Mouse (Mus musculus) C2C12 (cell line): ENCODE results near the gene Ubac2. TPM values are rescaled to one million over a fixed set of nuclear protein-coding genes. Genes with fewer than 3 reads are reported as not detected.
A peak's percentile ranks its signal among the peaks of the same experiment; 100 is the strongest.
"Not testable (repeated sequence)": the region's sequence is repeated elsewhere in the genome, so short reads cannot be mapped to it uniquely, and the experiment has no call there.

Experiments
- H3K27me3 ChIP-seq: one replicate; pipeline ENCODE4 v1.6.1; 2011; ENCODE audit not compliant: control insufficient read depth, insufficient read depth, insufficient read length
- H3K36me3 ChIP-seq: one replicate; pipeline ENCODE4 v1.6.1; 2011; ENCODE audit not compliant: control insufficient read depth, insufficient read depth
- H3K4me3 ChIP-seq: one replicate; pipeline ENCODE4 v1.5.1; 2011; ENCODE audit warnings: mild to moderate bottlenecking, control low read depth; ENCODE audit not compliant: poor library complexity, insufficient read depth, severe bottlenecking
- H3K79me2 ChIP-seq: one replicate; pipeline ENCODE4 v1.6.1; 2011; ENCODE audit not compliant: control insufficient read depth, insufficient read depth
- H3K79me3 ChIP-seq: one replicate; pipeline ENCODE4 v1.6.1; 2011; ENCODE audit warnings: low read depth, control low read depth
- H3ac ChIP-seq: one replicate; pipeline ENCODE3; 2011; ENCODE audit warnings: low read depth; ENCODE audit not compliant: control insufficient read depth, insufficient read length
- CEBPB ChIP-seq: IDR thresholded peaks from one replicate; pipeline ENCODE4 v1.6.1; 2011; ENCODE audit warnings: low read depth, mild to moderate bottlenecking, control low read depth, moderate library complexity
- CTCF ChIP-seq: IDR thresholded peaks from one replicate; pipeline ENCODE4 v1.5.1; 2011; ENCODE audit not compliant: control insufficient read depth, insufficient read depth, insufficient read length
- FOSL1 ChIP-seq: IDR thresholded peaks from one replicate; pipeline ENCODE4 v1.8.0; 2011; ENCODE audit warnings: mild to moderate bottlenecking, low read length; ENCODE audit not compliant: poor library complexity, insufficient read depth, severe bottlenecking
- MAX ChIP-seq: IDR thresholded peaks from one replicate; pipeline ENCODE4 v1.6.1; 2011; ENCODE audit warnings: mild to moderate bottlenecking, control low read depth
- MYOD1 ChIP-seq: IDR thresholded peaks from one replicate; pipeline ENCODE4 v1.6.1; 2011; ENCODE audit warnings: low read depth; ENCODE audit not compliant: control insufficient read depth, insufficient read length
- MYOG ChIP-seq: IDR thresholded peaks from one replicate; pipeline ENCODE4 v1.6.1; 2011; ENCODE audit not compliant: control insufficient read depth, insufficient read length; ENCODE audit errors: extremely low read depth
- USF1 ChIP-seq: IDR thresholded peaks from one replicate; pipeline ENCODE4 v1.6.1; 2011; ENCODE audit warnings: low read depth, mild to moderate bottlenecking, control low read depth, moderate library complexity
- polyA plus RNA-seq: library from polyadenylated mRNA; unstranded; fragments of >200 nt; fragmentation: generic; extraction: Trizol; gene quantifications from one replicate; pipeline ENCODE4 v1.2.1, GENCODE M21; 2012; ENCODE audit warnings: missing spikeins

Gene Ubac2
- polyA plus RNA-seq, 1 experiment = 37.8 TPM

GRCm38 (mm10) chr14:122062411-122063090 lies 184.1 kb downstream of the Ubac2 start:
- Histone ChIP-seq H3K36me3 (no peaks in the 10 kb centered on the region), H3K79me2 (no peaks in the 10 kb centered on the region), H3ac (no peak overlapping the region), H3K27me3 (no peaks in the 10 kb centered on the region), H3K79me3 (no peaks in the 10 kb centered on the region), H3K4me3 (no peak overlapping the region)
- TF ChIP-seq MYOD1 = no peak

GRCm38 (mm10) chr14:122063599-122063998 lies 185.2 kb downstream of the Ubac2 start:
- H3K79me2 ChIP-seq = no peaks in the 10 kb centered on the region
- H3K36me3 ChIP-seq = no peaks in the 10 kb centered on the region
- no peaks in the 10 kb centered on the region for H3K79me3 ChIP-seq
- TF ChIP-seq FOSL1 = no peak
- TF ChIP-seq MAX = no peak
- TF ChIP-seq CTCF = no peak
- TF ChIP-seq MYOD1 = no peak
- TF ChIP-seq MYOG = no peak
- TF ChIP-seq USF1 = no peak
- no peak for TF ChIP-seq CEBPB
- H3ac ChIP-seq = no peak overlapping the region
- H3K4me3 ChIP-seq = no peak overlapping the region
- H3K27me3 ChIP-seq = no peaks in the 10 kb centered on the region

GRCm38 (mm10) chr14:122064519-122064918 lies 186.1 kb downstream of the Ubac2 start:
- H3K27me3 ChIP-seq = no peaks in the 10 kb centered on the region
- H3K4me3 ChIP-seq = no peak overlapping the region
- no peak overlapping the region for H3ac ChIP-seq
- no peaks in the 10 kb centered on the region for H3K79me2 ChIP-seq
- TF ChIP-seq CTCF (peak; percentile 63), MYOD1 (no peak)
- no peaks in the 10 kb centered on the region for H3K79me3 ChIP-seq
- H3K36me3 ChIP-seq = no peaks in the 10 kb centered on the region

- Histone ChIP-seq H3K27me3 (no peaks in the 10 kb centered on the region), H3K36me3 (no peaks in the 10 kb centered on the region), H3K79me3 (no peaks in the 10 kb centered on the region), H3ac (no peak overlapping the region), H3K4me3 (no peak overlapping the region), H3K79me2 (no peaks in the 10 kb centered on the region)
- TF ChIP-seq FOSL1 (no peak), MYOG (no peak), CTCF (no peak), MAX (no peak), CEBPB (no peak)
Measured at GRCm38 (mm10) chr14:122066243-122066642, 187.8 kb downstream of the Ubac2 start.

GRCm38 (mm10) chr14:122068036-122068435 lies 189.6 kb downstream of the Ubac2 start:
- H3K79me3 ChIP-seq, H3K27me3 ChIP-seq, H3K79me2 ChIP-seq, H3ac ChIP-seq, H3K36me3 ChIP-seq, H3K4me3 ChIP-seq: not testable (repeated sequence)

GRCm38 (mm10) chr14:122068801-122069695 lies 190.6 kb downstream of the Ubac2 start:
- H3K79me3 ChIP-seq = no peaks in the 10 kb centered on the region
- no peak overlapping the region for H3K4me3 ChIP-seq
- H3K79me2 ChIP-seq = no peaks in the 10 kb centered on the region
- no peak overlapping the region for H3ac ChIP-seq
- H3K36me3 ChIP-seq = no peaks in the 10 kb centered on the region
- H3K27me3 ChIP-seq = no peaks in the 10 kb centered on the region
- TF ChIP-seq MYOD1 (no peak), MYOG (no peak), CEBPB (no peak), FOSL1 (no peak), CTCF (no peak), MAX (no peak), USF1 (no peak)
